ENCODE assay signal across 8 mouse cellular contexts in genomic region chr7:126474993-126475581, GRCm38 (mm10). TPM values are rescaled to one million over a fixed set of nuclear protein-coding genes. Genes with fewer than 3 reads are reported as not detected.
A peak's percentile ranks its signal among the peaks of the same experiment; 100 is the strongest.
DNase-seq lines count a peak whose midpoint lies in the region; ATAC-seq and TF ChIP-seq lines count a peak whose summit lies in the region.

Gene Sh2b1, minus strand, starts transcription at chr7:126475424.

- peaks cover 19 to 24% of the 10 kb centered on the region in 2 experiments for H3K36me3 ChIP-seq in CH12.LX (replicated peaks in 1 of 2; ENCODE audit: control insufficient read depth in 1 of 2, insufficient read depth in 1 of 2, low read length in 1 of 2)
- H3K36me3 ChIP-seq in forebrain, embryonic 10.5 days (replicated peaks) = peaks cover 34% of the 10 kb centered on the region
- H3K36me3 ChIP-seq in heart, embryonic 15.5 days = peaks cover 25% of the 10 kb centered on the region
- peaks cover 19% of the 10 kb centered on the region for H3K36me3 ChIP-seq in liver, embryonic 15.5 days (replicated peaks)
- H3K36me3 ChIP-seq in neural tube, embryonic 12.5 days = peaks cover 28% of the 10 kb centered on the region

- WGBS in forebrain, embryonic 10.5 days = under 1% methylated on average over 53 of the region's 53 CpGs
- WGBS in heart, embryonic 15.5 days = under 1% methylated on average over 53 of the region's 53 CpGs
- whole genome bisulfite sequencing in liver, embryonic 15.5 days (ENCODE audit: insufficient replicate concordance) = under 1% methylated on average over 53 of the region's 53 CpGs
- under 1% methylated on average over 53 of the region's 53 CpGs for WGBS in neural tube, embryonic 12.5 days

- peaks cover 13% of the 10 kb centered on the region for H3K79me2 ChIP-seq in CH12.LX (replicated peaks; ENCODE audit: control insufficient read depth, extremely low read depth, insufficient read depth, poor library complexity, severe bottlenecking)

- H3K4me1 ChIP-seq in CH12.LX (ENCODE audit: control insufficient read depth in 1 of 2, insufficient read depth in 2 of 2) = peaks cover 10 to 45% of the 10 kb centered on the region in 2 experiments
- peaks cover 27% of the 10 kb centered on the region for H3K4me1 ChIP-seq in forebrain, embryonic 10.5 days
- H3K4me1 ChIP-seq in heart, embryonic 15.5 days (replicated peaks) = peaks cover 30% of the 10 kb centered on the region
- peaks cover 53% of the 10 kb centered on the region for H3K4me1 ChIP-seq in liver, embryonic 15.5 days (replicated peaks)
- H3K4me1 ChIP-seq in neural tube, embryonic 12.5 days = peaks cover 16% of the 10 kb centered on the region

- H3K27me3 ChIP-seq in CH12.LX (replicated peaks) = no peaks in the 10 kb centered on the region
- H3K27me3 ChIP-seq in forebrain, embryonic 10.5 days (ENCODE audit: poor library complexity, severe bottlenecking) = no peaks in the 10 kb centered on the region
- no peaks in the 10 kb centered on the region for H3K27me3 ChIP-seq in heart, embryonic 15.5 days
- no peaks in the 10 kb centered on the region for H3K27me3 ChIP-seq in liver, embryonic 15.5 days
- H3K27me3 ChIP-seq in neural tube, embryonic 12.5 days (replicated peaks) = no peaks in the 10 kb centered on the region

- H3K9ac ChIP-seq in CH12.LX (ENCODE audit: insufficient read depth, low read depth) = peak within 1 kb of the TSS; percentile 98
- peak within 1 kb of the TSS; percentile 90 for H3K9ac ChIP-seq in heart, embryonic 15.5 days
- peak within 1 kb of the TSS; percentile 91 for H3K9ac ChIP-seq in liver, embryonic 15.5 days
- peak within 1 kb of the TSS; percentile 94 for H3K9ac ChIP-seq in neural tube, embryonic 12.5 days

- peak within 1 kb of the TSS; percentile 41 for H3K4me2 ChIP-seq in CH12.LX (ENCODE audit: insufficient read depth, low read depth, poor library complexity, severe bottlenecking)
- peak within 1 kb of the TSS; percentile 86 for H3K4me2 ChIP-seq in heart, embryonic 15.5 days
- peak within 1 kb of the TSS; percentile 91 for H3K4me2 ChIP-seq in liver, embryonic 15.5 days
- peak within 1 kb of the TSS; percentile 98 for H3K4me2 ChIP-seq in neural tube, embryonic 12.5 days (replicated peaks)

- TF ChIP-seq POLR2A in CH12.LX (IDR thresholded peaks at IDR 0.05; ENCODE audit: low read depth, low read length) = peak; percentile 81

- in situ Hi-C loops in CH12.LX (cut with MboI; ENCODE audit: low pct_ligation_motif_present, low pct_unique_long_range_greater_than_20kb, low sequenced_read_pairs) = loop anchor here (5.0 kb wide), 1 partner anchor 78 kb away; the partner anchor contains the start of gene Nfatc2ip

- peak; percentile 90 for ATAC-seq in heart, embryonic 15.5 days (replicated peaks; ENCODE audit: insufficient number of reproducible peaks, insufficient read depth, low FRiP score, low read depth)
- peak; percentile 87 for ATAC-seq in liver, embryonic 15.5 days (ENCODE audit: insufficient read depth)
- peak; percentile 93 for ATAC-seq in neural tube, embryonic 12.5 days (ENCODE audit: low FRiP score, low read depth)

- dilution Hi-C loops in CH12.LX (cut with MboI; ENCODE audit: extremely low pct_ligation_motif_present, extremely low pct_unique_long_range_greater_than_20kb, low sequenced_read_pairs) = no loop called here

- peak within 1 kb of the TSS; percentile 90 for H3K27ac ChIP-seq in CH12.LX (ENCODE audit: insufficient read depth, low read depth)
- peak within 1 kb of the TSS; percentile 97 for H3K27ac ChIP-seq in forebrain, embryonic 10.5 days
- H3K27ac ChIP-seq in heart, embryonic 15.5 days = peak within 1 kb of the TSS; percentile 96
- H3K27ac ChIP-seq in liver, embryonic 15.5 days (replicated peaks) = peak within 1 kb of the TSS; percentile 91
- peak within 1 kb of the TSS; percentile 90 for H3K27ac ChIP-seq in neural tube, embryonic 12.5 days

- TF ChIP-seq RAD21 in CH12.LX (IDR thresholded peaks at IDR 0.05; ENCODE audit: low read depth, low read length) = no peak

- no peaks in the 10 kb centered on the region for H3K9me3 ChIP-seq in CH12.LX (replicated peaks; ENCODE audit: low read length)
- no peaks in the 10 kb centered on the region for H3K9me3 ChIP-seq in forebrain, embryonic 10.5 days
- H3K9me3 ChIP-seq in heart, embryonic 15.5 days (replicated peaks) = no peaks in the 10 kb centered on the region
- no peaks in the 10 kb centered on the region for H3K9me3 ChIP-seq in liver, embryonic 15.5 days (replicated peaks)
- H3K9me3 ChIP-seq in neural tube, embryonic 12.5 days = no peaks in the 10 kb centered on the region

- peak; percentile 94 for DNase-seq in CH12.LX (ENCODE audit: extremely low read depth)
- DNase-seq in c-Kit-positive CD71-negative TER-119-negative erythroid progenitor cells, embryonic 14.5 days (ENCODE audit: low read depth) = peak; percentile 85
- DNase-seq in forebrain, embryonic 10.5 days (ENCODE audit: extremely low spot score, low spot score) = peak; percentile 90
- DNase-seq in kidney, postnatal 36 days = peak; percentile 92
- DNase-seq in telencephalon, adult 2 months (ENCODE audit: low read depth, low spot score) = peak; percentile 93

- H3K4me3 ChIP-seq in CH12.LX (replicated peaks in 1 of 3; ENCODE audit: low read depth in 2 of 3, low read length in 2 of 3, poor library complexity in 1 of 3) = peak within 1 kb of the TSS; percentile 64 to 81 (median 70)
- peak within 1 kb of the TSS; percentile 78 for H3K4me3 ChIP-seq in forebrain, embryonic 10.5 days
- H3K4me3 ChIP-seq in heart, embryonic 15.5 days = peak within 1 kb of the TSS; percentile 82
- peak within 1 kb of the TSS; percentile 77 for H3K4me3 ChIP-seq in liver, embryonic 15.5 days (replicated peaks)
- H3K4me3 ChIP-seq in neural tube, embryonic 12.5 days = peak within 1 kb of the TSS; percentile 95

- TF ChIP-seq EP300 in CH12.LX (IDR thresholded peaks at IDR 0.05; ENCODE audit: low read length) = no peak

- TF ChIP-seq CTCF in CH12.LX (conservative IDR thresholded peaks at IDR 0.05 in 1 of 2, IDR thresholded peaks at IDR 0.05 in 1 of 2; ENCODE audit: low read depth in 2 of 2, low read length in 2 of 2) = peak in 1 of 2 experiments; percentile 63; a peak in 2 of 4 replicates

TF ChIP-seq in CH12.LX, 34 proteins besides CTCF, POLR2A, EP300 and RAD21 (continues in another document):
- TF ChIP-seq NELFE (IDR thresholded peaks at IDR 0.05; ENCODE audit: low read depth, low read length) (peak; percentile 80), RCOR1 (conservative IDR thresholded peaks at IDR 0.05; ENCODE audit: low read depth, low read length) (peak; percentile 44; the same call in 1 of the 2 replicates), ZKSCAN1 (IDR thresholded peaks at IDR 0.05; ENCODE audit: borderline replicate concordance, low read depth, low read length) (no peak), MAFK (IDR thresholded peaks at IDR 0.05; ENCODE audit: insufficient replicate concordance, low read length) (no peak), MYC (IDR thresholded peaks at IDR 0.05; ENCODE audit: low read depth, low read length) (no peak), TCF12 (IDR thresholded peaks at IDR 0.05; ENCODE audit: low read depth, low read length) (peak; percentile 68; the same call in 1 of the 2 replicates), JUN (IDR thresholded peaks at IDR 0.05; ENCODE audit: insufficient read depth, low read depth, low read length) (no peak), IRF4 (IDR thresholded peaks at IDR 0.05; ENCODE audit: low read depth, low read length) (peak; percentile 26; the same call in 1 of the 2 replicates), MAX (IDR thresholded peaks at IDR 0.05; ENCODE audit: low read length) (no peak), USF1 (IDR thresholded peaks at IDR 0.05; ENCODE audit: low read depth, low read length) (no peak), NRF1 (IDR thresholded peaks at IDR 0.05; ENCODE audit: low read depth, low read length) (peak; percentile 92), CHD2 (IDR thresholded peaks at IDR 0.05; ENCODE audit: low read length) (no peak), BHLHE40 (IDR thresholded peaks at IDR 0.05; ENCODE audit: low read depth, low read length) (no peak), TBP (conservative IDR thresholded peaks at IDR 0.05; ENCODE audit: low read depth, low read length) (peak; percentile 63; the same call in 1 of the 2 replicates), POLR2AphosphoS2 (IDR thresholded peaks at IDR 0.05; ENCODE audit: low read depth, low read length) (peak; percentile 70), SMC3 (IDR thresholded peaks at IDR 0.05; ENCODE audit: low read depth, low read length) (no peak), USF2 (conservative IDR thresholded peaks at IDR 0.05; ENCODE audit: low read depth, low read length) (no peak), ELF1 (IDR thresholded peaks at IDR 0.05; ENCODE audit: low read depth, low read length) (peak; percentile 89), ZNF384 (IDR thresholded peaks at IDR 0.05; ENCODE audit: low read depth, low read length) (no peak), ZMIZ1 (IDR thresholded peaks at IDR 0.05; ENCODE audit: low read depth, low read length) (peak; percentile 85), GABPA (IDR thresholded peaks at IDR 0.05; ENCODE audit: insufficient replicate concordance, low read depth, low read length) (peak; percentile 67), ZC3H11A (IDR thresholded peaks at IDR 0.05; ENCODE audit: low read depth, low read length) (no peak), UBTF (IDR thresholded peaks at IDR 0.05; ENCODE audit: low read depth, low read length) (no peak), CHD1 (IDR thresholded peaks at IDR 0.05; ENCODE audit: low read depth, low read length) (no peak), KAT2A (IDR thresholded peaks at IDR 0.05; ENCODE audit: insufficient replicate concordance, low read length) (no peak), ETS1 (conservative IDR thresholded peaks at IDR 0.05; ENCODE audit: low read depth, low read length) (no peak; the same call in 1 of the 2 replicates), SIN3A (IDR thresholded peaks at IDR 0.05; ENCODE audit: low read length) (peak; percentile 78), MAZ (IDR thresholded peaks at IDR 0.05; ENCODE audit: low read depth, low read length) (peak; percentile 77; the same call in 1 of the 2 replicates), HCFC1 (IDR thresholded peaks at IDR 0.05; ENCODE audit: low read depth, low read length) (peak; percentile 84), MXI1 (IDR thresholded peaks at IDR 0.05; ENCODE audit: low read depth, low read length) (peak; percentile 18; the same call in 1 of the 2 replicates), E2F4 (IDR thresholded peaks at IDR 0.05; ENCODE audit: insufficient replicate concordance, low read depth, low read length) (no peak)

RNA-seq across cellular contexts. Expression of gene Sh2b1, which starts in this region (rescaled TPM):
- total RNA-seq in CH12.LX (2012; rRNA removed) = 11.8 and 13.4 TPM in 2 replicates
- total RNA-seq in CH12.LX (2014; rRNA removed) = 5.2 and 5.5 TPM in 2 replicates
- polyA plus RNA-seq in CH12.LX (2012; ENCODE audit: insufficient read length, low read depth) = 31.3 and 34.1 TPM in 2 replicates
- polyA plus RNA-seq in forebrain, embryonic 10.5 days (2016; fragmentation: Nextera tagmentation; extraction: Ambion mirVana) = 49.2 and 50.8 TPM in 2 replicates
- 37.1 and 45.2 TPM in 2 replicates for polyA plus RNA-seq in heart, embryonic 15.5 days (2015; fragmentation: Nextera tagmentation; extraction: Ambion mirVana)
- 13.6 and 15.1 TPM in 2 replicates for polyA plus RNA-seq in liver, embryonic 15.5 days (2015; fragmentation: Nextera tagmentation; extraction: Ambion mirVana)
- 60.5 and 62.9 TPM in 2 replicates for polyA plus RNA-seq in neural tube, embryonic 12.5 days (2016; fragmentation: Nextera tagmentation; extraction: Ambion mirVana)

Comparison
In these comparisons a context has a peak if more than half of its experiments do, and no peak if none do; other contexts are left out.
1. Peak in every context shown above with its lines: DNase-seq, ATAC-seq, H3K4me3 ChIP-seq and H3K27ac ChIP-seq.
2. H3K4me2 ChIP-seq: peak in every context shown above with its lines; median percentile 98 in neural tube, embryonic 12.5 days; 91 in liver, embryonic 15.5 days; 86 in heart, embryonic 15.5 days; 41 in CH12.LX.